Mouse (Mus musculus) myocyte (in vitro differentiated cells): ENCODE results near the gene Coq9. TPM values are rescaled to one million over a fixed set of nuclear protein-coding genes. Genes with fewer than 3 reads are reported as not detected.

Experiments
- H3K27me3 ChIP-seq: one replicate; pipeline ENCODE4 v1.6.1; 2011; ENCODE audit not compliant: control insufficient read depth, insufficient read depth, insufficient read length
- H3K36me3 ChIP-seq: one replicate; pipeline ENCODE4 v1.6.1; 2011; ENCODE audit not compliant: control insufficient read depth, insufficient read depth
- H3K4me2 ChIP-seq: one replicate; pipeline ENCODE4 v1.6.1; 2011; ENCODE audit warnings: low read depth, control low read depth
- H3K4me3 ChIP-seq: one replicate; pipeline ENCODE4 v1.5.1; 2011; ENCODE audit warnings: mild to moderate bottlenecking, control low read depth, moderate library complexity
- H3K79me2 ChIP-seq: one replicate; pipeline ENCODE4 v1.6.1; 2011; ENCODE audit not compliant: control insufficient read depth, insufficient read depth
- H3ac ChIP-seq: one replicate; pipeline ENCODE4 v1.6.1; 2011; ENCODE audit not compliant: control insufficient read depth, insufficient read length
- CEBPB ChIP-seq: IDR thresholded peaks from 2 replicates; pipeline ENCODE4 v1.6.1; 2011; ENCODE audit warnings: mild to moderate bottlenecking, moderate library complexity; ENCODE audit not compliant: poor library complexity, insufficient read depth, severe bottlenecking
- E2F4 ChIP-seq: IDR thresholded peaks from one replicate; pipeline ENCODE4 v1.6.1; 2011; ENCODE audit warnings: mild to moderate bottlenecking, control low read depth, moderate library complexity; ENCODE audit not compliant: insufficient read depth
- MAX ChIP-seq: IDR thresholded peaks from one replicate; pipeline ENCODE4 v1.6.1; 2011; ENCODE audit warnings: low read depth, mild to moderate bottlenecking, control low read depth
- MYOD1 ChIP-seq, 3 experiments: IDR thresholded peaks; one replicate each; pipeline ENCODE4 v1.6.1; 2011; ENCODE audit warnings: control low read depth in 2 of 3, low read depth in 2 of 3, mild to moderate bottlenecking in 2 of 3, moderate library complexity in 1 of 3; ENCODE audit not compliant: insufficient read length in 2 of 3, control insufficient read depth in 1 of 3
- MYOG ChIP-seq, 3 experiments: IDR thresholded peaks; one replicate each; pipeline ENCODE4 v1.6.1; 2011; ENCODE audit warnings: control low read depth in 2 of 3, low read depth in 2 of 3, mild to moderate bottlenecking in 2 of 3; ENCODE audit not compliant: insufficient read length in 2 of 3, control insufficient read depth in 1 of 3, insufficient read depth in 1 of 3
- POLR2A ChIP-seq: IDR thresholded peaks from one replicate; pipeline ENCODE4 v1.6.1; 2011; ENCODE audit warnings: low read depth, mild to moderate bottlenecking, control low read depth, moderate library complexity; ENCODE audit not compliant: insufficient read length
- POLR2AphosphoS2 ChIP-seq: IDR thresholded peaks from one replicate; pipeline ENCODE4 v1.6.1; 2011; ENCODE audit warnings: low read depth, control low read depth; ENCODE audit not compliant: insufficient read length
- REST ChIP-seq: IDR thresholded peaks from one replicate; pipeline ENCODE4 v1.6.1; 2011; ENCODE audit warnings: mild to moderate bottlenecking, control low read depth, moderate library complexity; ENCODE audit not compliant: insufficient read depth, insufficient read length
- SRF ChIP-seq: IDR thresholded peaks from one replicate; pipeline ENCODE4 v1.6.1; 2011; ENCODE audit warnings: low read depth; ENCODE audit not compliant: control insufficient read depth, insufficient read length
- TCF12 ChIP-seq: IDR thresholded peaks from one replicate; pipeline ENCODE4 v1.6.1; 2011; ENCODE audit warnings: mild to moderate bottlenecking, control low read depth; ENCODE audit not compliant: poor library complexity, insufficient read depth, severe bottlenecking
- TCF3 ChIP-seq: IDR thresholded peaks from one replicate; pipeline ENCODE4 v1.6.1; 2011; ENCODE audit warnings: low read depth, control low read depth; ENCODE audit not compliant: insufficient read length
- USF1 ChIP-seq: IDR thresholded peaks from one replicate; pipeline ENCODE4 v1.6.1; 2011; ENCODE audit warnings: low read depth, mild to moderate bottlenecking, control low read depth, moderate library complexity
- polyA plus RNA-seq: library from polyadenylated mRNA; unstranded; fragments of >200 nt; fragmentation: generic; extraction: Trizol; gene quantifications from one replicate; pipeline ENCODE4 v1.2.1, GENCODE M21; 2012; ENCODE audit warnings: missing spikeins

Coq9 gene
- polyA plus RNA-seq, 1 experiment, result 126 TPM

DNA sequence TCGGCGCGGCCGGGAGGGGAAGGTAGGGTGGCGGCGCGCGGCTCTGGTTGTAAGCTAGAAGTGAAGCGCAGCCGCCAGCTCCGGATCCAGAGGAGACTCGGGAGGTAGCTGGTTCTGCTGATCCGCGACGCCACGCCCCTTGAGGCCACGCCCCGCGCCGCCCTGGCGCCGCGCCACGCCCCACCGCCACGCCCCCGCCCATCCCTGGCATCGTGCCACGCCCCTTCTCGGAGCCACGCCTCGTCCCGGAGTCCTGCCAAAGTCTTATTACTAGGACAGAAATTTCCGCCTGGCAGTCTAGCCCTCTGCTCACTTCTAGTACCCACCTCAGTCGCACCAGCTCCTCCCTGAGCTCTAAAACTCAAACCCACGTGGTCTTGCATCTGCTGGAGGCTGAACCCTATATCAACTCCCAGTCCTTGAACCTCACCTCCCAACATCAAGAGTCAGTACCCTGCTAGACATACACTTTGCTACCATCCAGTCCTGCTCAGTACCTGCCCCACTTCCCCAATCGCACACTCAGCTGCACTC lies 38.1 kb downstream of the Coq9 start, which contains the start of gene Dok4:
Gene Dok4 (minus strand): TSS at position 134 of the 534 bp plus-strand sequence.
- no peaks in the 10 kb centered on the region for H3K36me3 ChIP-seq
- no peak for TF ChIP-seq REST
- TF ChIP-seq SRF, result no peak
- no peak for TF ChIP-seq CEBPB
- TF ChIP-seq MAX, result no peak
- TF ChIP-seq POLR2A, result peak; percentile 47
- TF ChIP-seq USF1, result peak; percentile 38
- peak; percentile 46 for TF ChIP-seq POLR2AphosphoS2
- no peak for TF ChIP-seq E2F4
- no peak for TF ChIP-seq TCF3
- no peak for TF ChIP-seq MYOG (IDR thresholded peaks at IDR 0.05; ENCODE audit: control insufficient read depth in 1 of 3, insufficient read depth in 1 of 3, insufficient read length in 2 of 3, low read depth in 2 of 3)
- TF ChIP-seq MYOD1 (IDR thresholded peaks at IDR 0.05; ENCODE audit: control insufficient read depth in 1 of 3, insufficient read length in 2 of 3, low read depth in 2 of 3), result no peak
- peak within 1 kb of the TSS; percentile 89 for H3K4me2 ChIP-seq
- H3ac ChIP-seq, result no peak within 1 kb of the TSS
- H3K4me3 ChIP-seq, result peak within 1 kb of the TSS; percentile 32
- H3K27me3 ChIP-seq, result no peaks in the 10 kb centered on the region
- no peaks in the 10 kb centered on the region for H3K79me2 ChIP-seq

DNA sequence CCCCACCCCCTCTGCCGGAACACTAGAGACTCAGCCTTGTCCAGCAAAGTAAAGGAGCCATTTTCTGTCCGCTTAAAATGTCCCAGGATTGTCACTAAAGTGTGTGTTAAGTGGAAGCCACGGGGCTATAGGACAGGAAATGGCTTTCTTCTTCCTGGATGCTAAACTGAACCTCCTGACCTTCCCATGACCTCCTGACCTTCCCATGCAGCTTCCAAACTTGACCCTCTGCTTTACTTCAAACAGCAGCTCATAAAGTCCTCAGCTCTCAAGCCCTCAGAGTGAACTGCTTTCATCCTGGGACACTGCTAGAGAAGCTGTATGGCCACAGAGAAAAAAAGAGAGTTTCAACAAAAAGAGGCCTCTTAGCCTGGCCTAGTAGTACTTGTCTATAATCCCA lies 38.7 kb downstream of the Coq9 start:
- Histone ChIP-seq H3K4me2 (no peak overlapping the region), H3K4me3 (no peak overlapping the region), H3K79me2 (no peaks in the 10 kb centered on the region), H3K36me3 (no peaks in the 10 kb centered on the region), H3ac (no peak overlapping the region), H3K27me3 (no peaks in the 10 kb centered on the region)
- TF ChIP-seq POLR2A, result no peak

DNA sequence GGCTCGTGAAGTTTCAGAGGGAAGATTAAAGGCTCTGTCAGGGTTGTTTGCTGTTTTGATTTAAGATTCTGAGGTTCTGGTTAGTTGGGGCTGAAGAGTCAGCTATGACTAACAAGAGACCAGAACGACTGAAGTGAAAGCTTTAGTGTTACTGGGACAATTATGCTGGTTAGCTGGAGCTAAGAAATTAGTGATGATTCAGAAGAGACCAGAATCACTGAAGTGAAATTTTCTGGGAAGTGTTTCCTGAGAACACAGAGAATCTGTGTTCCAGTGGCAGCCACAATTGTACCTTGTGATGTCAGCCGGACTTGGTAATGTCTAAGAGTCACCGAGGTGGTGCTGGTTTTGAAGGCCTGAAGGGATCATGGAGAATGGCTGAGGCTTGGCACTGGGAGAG lies 42.6 kb downstream of the Coq9 start:
- H3ac ChIP-seq, result no peak overlapping the region

DNA sequence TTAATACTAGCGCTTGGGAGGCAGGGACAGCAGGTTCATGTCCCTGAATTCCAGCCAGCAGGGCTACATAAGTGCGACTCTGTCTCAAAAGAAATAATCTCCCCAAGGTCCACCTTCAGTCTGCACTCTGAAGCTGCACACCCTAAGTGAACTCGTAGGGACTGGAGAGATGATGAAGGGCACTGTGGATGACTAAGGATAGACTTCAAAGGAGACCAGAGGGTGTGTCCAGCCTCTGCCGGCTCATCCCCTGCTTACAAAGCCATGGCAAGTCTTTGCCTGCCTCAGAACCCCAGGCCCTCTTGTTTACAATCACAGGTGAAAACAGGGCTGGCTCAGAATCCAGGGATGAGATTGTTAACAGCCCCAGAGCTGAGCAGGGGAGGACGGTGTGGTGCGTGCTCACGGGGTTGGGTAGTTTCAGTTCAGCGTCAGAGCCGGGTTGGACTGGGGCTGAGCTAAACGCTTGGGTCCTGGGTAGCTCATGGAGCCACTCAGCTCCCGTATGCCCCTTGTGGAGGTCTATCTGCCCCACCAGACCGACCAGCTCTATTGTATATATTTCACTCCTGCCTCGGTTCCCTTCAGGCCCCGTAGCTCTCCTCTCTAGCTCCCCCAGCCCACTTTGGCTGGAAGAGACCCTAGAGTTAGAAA lies 50.4 kb downstream of the Coq9 start:
- Histone ChIP-seq H3K36me3 (no peaks in the 10 kb centered on the region), H3ac (no peak overlapping the region), H3K27me3 (peaks cover 12% of the 10 kb centered on the region), H3K4me2 (no peak overlapping the region), H3K79me2 (no peaks in the 10 kb centered on the region), H3K4me3 (no peak overlapping the region)
- TF ChIP-seq REST (no peak), CEBPB (no peak), MYOD1 (IDR thresholded peaks at IDR 0.05; ENCODE audit: control insufficient read depth in 1 of 3, insufficient read length in 2 of 3, low read depth in 2 of 3) (no peak), E2F4 (no peak), USF1 (no peak), TCF3 (no peak), MAX (no peak), SRF (no peak), POLR2AphosphoS2 (no peak), MYOG (IDR thresholded peaks at IDR 0.05; ENCODE audit: control insufficient read depth in 1 of 3, insufficient read depth in 1 of 3, insufficient read length in 2 of 3, low read depth in 2 of 3) (no peak), POLR2A (no peak), TCF12 (no peak)

More for the DNA sequence above, 42.6 kb downstream of the Coq9 start:
- Histone ChIP-seq H3K36me3 (no peaks in the 10 kb centered on the region), H3K4me2 (no peak overlapping the region), H3K27me3 (no peaks in the 10 kb centered on the region), H3K79me2 (no peaks in the 10 kb centered on the region), H3K4me3 (no peak overlapping the region)
- TF ChIP-seq POLR2A (no peak), E2F4 (no peak), MAX (no peak), TCF12 (no peak), SRF (no peak), MYOG (IDR thresholded peaks at IDR 0.05; ENCODE audit: control insufficient read depth in 1 of 3, insufficient read depth in 1 of 3, insufficient read length in 2 of 3, low read depth in 2 of 3) (no peak), POLR2AphosphoS2 (no peak), TCF3 (no peak), CEBPB (no peak), USF1 (no peak), MYOD1 (IDR thresholded peaks at IDR 0.05; ENCODE audit: control insufficient read depth in 1 of 3, insufficient read length in 2 of 3, low read depth in 2 of 3) (no peak), REST (no peak)

DNA sequence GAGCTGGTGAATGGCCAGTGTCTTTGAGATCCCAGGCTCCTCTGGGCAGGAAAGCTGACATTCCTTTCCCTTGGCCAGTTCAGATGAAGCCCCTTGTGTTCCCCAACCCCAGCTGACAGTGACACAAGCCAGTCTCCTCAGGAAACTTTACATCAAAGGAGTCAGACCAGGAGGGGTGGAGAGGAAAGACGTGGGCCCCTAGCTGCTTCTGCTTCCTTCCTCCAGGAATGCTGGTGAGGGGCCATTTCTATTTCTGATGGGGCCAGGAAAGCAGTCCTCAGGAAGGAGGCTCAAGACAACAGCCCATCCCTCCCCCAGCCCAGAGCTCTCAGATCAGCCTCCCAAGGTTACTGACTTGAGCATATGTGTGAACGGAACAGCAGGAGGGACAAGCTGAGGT lies 54.8 kb downstream of the Coq9 start:
- no peaks in the 10 kb centered on the region for H3K79me2 ChIP-seq
- H3K27me3 ChIP-seq, result peaks cover 30% of the 10 kb centered on the region
- no peak overlapping the region for H3K4me3 ChIP-seq
- no peak for TF ChIP-seq TCF3
- no peak for TF ChIP-seq POLR2AphosphoS2
- TF ChIP-seq E2F4, result no peak
- TF ChIP-seq MAX, result no peak
- no peak for TF ChIP-seq REST
- TF ChIP-seq SRF, result no peak
- no peak for TF ChIP-seq MYOG (IDR thresholded peaks at IDR 0.05; ENCODE audit: control insufficient read depth in 1 of 3, insufficient read depth in 1 of 3, insufficient read length in 2 of 3, low read depth in 2 of 3)
- no peak overlapping the region for H3K4me2 ChIP-seq
- H3K36me3 ChIP-seq, result no peaks in the 10 kb centered on the region
- no peak overlapping the region for H3ac ChIP-seq
